Mouse (Mus musculus): Measurements from ENCODE around the gene Minpp1.

The Minpp1 gene

GRCm38 (mm10) chr19:32527139-32527538, 41.6 kb downstream of the Minpp1 start:
- no peak for DNase-seq (ENCODE audit: low read depth, low spot score)

DNA sequence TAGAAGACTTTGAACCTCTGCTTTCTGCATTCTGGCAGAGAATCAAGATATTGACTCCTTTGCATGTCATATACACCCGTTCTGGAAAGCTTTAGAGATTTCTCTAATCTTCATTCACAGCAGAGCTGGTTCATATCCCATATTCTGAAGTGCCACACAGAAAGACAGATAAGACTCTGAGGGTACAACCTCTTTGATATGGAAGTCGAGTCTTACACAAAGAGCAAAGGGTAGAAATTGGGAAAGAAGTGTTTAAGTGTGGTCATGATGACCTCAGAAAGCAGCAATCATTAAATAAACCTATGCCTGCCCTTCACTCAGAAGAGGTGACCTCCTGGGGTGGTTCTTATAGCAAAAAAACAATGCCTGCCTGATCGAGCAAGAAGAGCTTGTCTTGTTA, 43.2 kb downstream of the Minpp1 start:
- DNase-seq (ENCODE audit: low read depth, low spot score): no peak

DNA sequence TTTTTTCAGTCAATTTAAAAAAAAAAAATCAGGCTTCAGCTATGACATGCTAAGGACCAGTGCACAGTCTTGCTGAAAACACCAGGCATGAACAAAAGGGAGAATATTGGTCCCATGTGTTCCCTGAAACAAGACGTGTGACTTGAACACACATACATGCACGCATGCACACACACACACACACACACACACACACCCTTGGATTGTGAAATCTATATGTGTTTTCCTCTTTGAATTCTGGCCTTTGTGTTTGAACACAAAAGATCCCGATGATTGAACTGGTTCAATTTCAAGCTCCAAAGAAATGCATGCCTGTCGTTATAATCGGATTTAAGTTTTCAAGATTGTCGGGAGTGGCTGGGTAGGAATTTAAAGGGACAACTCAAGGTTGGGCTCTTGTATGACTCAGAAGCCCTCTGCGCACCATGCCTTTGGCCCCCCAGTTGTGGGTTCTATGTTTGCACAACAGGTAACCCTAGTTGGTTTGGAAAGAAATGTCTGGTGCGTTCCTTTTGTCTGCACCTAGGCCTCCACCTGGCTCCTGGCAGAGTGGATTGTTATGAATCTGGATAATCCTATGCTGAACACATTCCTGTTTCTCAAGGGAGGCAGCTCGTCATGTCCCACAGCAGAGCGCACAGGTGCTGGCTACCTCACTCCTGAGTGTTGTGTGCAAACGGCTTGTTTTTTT, 43.8 kb downstream of the Minpp1 start:
- DNase-seq (ENCODE audit: low read depth, low spot score): no peak

- no peak for DNase-seq (ENCODE audit: low read depth, low spot score)
Measured at GRCm38 (mm10) chr19:32530296-32530695, 44.7 kb downstream of the Minpp1 start.

DNA sequence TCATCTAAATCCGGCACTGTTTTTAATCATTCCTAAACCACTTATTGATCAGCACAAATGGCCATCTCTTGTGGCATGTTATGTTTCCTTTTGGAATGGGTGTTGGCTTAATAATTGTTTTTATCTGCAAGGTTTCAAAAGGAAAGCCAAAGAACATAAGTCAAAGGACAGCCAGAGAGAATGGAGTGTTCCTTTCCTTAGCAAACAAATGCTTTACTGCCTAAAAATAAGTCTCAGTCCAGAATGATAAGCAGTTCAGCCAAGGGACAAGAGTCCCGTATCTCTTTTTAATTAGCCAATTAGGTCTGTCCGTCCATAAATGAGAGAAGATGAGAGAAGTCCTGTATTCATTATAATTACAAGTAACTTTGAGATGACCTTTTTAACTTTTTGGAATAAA, 46.8 kb downstream of the Minpp1 start:
- no peak for DNase-seq (ENCODE audit: low read depth, low spot score)

DNA sequence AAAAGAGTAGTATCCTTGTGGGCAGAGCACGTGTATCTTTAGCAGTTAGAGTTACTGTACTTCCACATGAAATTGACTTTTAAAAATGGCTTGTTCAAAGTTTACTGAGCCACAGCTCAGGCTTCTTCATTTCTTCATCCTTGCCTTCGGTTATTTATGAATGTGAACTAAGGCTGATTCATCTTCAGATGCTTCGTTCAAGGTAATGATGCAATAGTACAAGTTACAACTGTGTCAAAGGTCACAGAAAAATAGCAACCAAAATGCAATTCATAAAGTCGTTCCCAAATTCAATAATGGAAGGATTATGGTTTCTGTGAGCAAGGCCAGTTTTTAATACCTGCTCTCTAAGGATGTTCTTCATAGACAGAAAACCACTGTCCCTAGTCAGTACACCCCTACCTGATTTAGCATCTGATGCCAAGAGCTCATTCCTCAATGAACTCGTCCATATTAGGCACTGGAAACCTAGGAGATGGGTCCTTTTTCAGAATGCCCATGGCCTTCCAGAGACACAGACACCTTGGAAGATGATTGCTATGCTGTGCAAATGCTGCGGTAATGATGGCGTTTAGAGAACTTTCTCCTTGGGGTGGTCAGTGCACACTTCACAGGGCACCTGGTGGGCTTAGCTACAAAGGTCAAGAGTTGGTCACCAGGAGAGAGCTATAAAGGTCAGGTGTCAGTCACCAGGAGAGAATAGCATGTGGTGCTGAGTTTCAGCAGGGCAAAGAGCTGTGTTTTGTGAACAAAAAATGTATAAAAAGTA, 47.4 kb downstream of the Minpp1 start:
- DNase-seq (ENCODE audit: low read depth, low spot score): no peak

- DNase-seq (ENCODE audit: low read depth, low spot score): no peak
Measured at GRCm38 (mm10) chr19:32534887-32535286, 49.3 kb downstream of the Minpp1 start.

DNA sequence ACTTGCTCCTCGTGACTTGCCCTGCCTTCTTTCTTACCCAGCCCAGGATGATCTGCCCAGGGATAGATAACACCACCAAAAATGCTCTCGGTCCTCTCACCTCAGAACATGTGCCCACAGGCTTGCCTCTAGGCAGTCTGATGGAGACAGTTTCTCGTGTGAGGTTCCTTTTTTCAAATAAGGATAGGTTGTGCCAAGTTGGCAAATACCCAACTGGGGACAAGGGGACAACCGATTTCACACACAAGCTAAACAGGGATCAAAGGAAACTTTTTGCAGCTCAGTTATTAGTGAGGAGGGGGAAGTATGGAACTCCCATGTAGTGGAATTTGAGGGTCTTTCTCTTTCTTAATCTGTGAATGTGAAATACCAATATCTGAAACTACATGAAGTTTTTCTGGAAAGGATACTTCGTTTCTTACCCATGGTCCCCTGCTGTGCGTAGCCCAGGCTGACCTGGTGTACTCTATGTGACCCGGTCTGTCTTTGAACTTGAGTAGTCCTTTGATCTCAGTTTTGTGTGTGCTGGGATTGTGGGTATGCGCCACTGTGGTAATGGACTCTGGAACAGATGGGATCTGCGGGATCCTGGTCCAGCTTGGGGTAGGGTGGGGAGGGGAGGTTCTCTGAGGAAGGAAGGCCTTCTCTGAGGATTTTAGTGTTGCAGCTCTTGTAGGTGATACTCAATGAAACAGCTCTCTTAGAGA, 57.4 kb downstream of the Minpp1 start:
- no peak for DNase-seq (ENCODE audit: low read depth, low spot score)

GRCm38 (mm10) chr19:32547396-32547795, 61.8 kb downstream of the Minpp1 start:
- DNase-seq (ENCODE audit: low read depth, low spot score): no peak

GRCm38 (mm10) chr19:32548202-32548601, 62.6 kb downstream of the Minpp1 start:
- no peak for DNase-seq (ENCODE audit: low read depth, low spot score)

GRCm38 (mm10) chr19:32550446-32550845, 64.9 kb downstream of the Minpp1 start:
- DNase-seq (ENCODE audit: low read depth, low spot score): no peak

DNA sequence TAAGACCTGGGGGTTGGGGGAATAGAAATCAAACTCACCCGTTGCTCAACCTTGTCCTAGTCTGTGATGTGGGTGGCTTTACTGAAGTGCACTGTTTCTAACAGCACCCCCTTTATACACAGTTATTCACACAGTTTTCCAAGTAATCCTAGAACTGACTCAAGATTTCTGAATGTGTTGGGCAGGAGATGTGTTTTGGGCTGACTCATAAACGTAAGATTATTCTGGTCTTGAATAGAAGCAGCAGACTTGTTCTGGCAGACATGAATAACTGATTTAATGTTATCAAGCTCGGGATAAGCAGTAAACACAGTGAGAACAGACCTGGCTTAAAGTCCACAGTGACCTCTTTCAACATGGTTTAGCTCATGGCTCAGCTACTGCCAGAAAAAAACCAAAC, 65.9 kb downstream of the Minpp1 start:
- no peak for DNase-seq (ENCODE audit: low read depth, low spot score)

GRCm38 (mm10) chr19:32552106-32552505, 66.5 kb downstream of the Minpp1 start:
- no peak for DNase-seq (ENCODE audit: low read depth, low spot score)

DNA sequence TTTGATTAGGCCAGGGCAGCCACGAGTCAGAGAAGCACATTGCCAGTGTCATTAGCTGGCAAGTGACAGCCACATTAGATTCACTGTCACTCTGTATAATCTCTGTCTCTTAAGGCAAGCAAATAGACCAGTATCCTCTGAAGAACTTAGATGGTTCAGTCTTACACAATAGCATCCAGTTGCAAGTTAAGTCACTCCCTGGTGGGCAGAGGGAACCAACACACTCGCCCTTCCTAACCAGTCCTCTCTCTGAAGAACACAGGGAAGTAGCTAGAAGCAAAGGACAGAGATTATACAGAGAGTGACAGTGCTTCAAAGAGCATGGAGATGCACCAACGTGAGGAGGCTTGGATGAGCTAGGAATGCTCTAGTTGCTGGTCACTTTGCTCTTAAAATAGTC, 67.7 kb downstream of the Minpp1 start:
- DNase-seq (ENCODE audit: low read depth, low spot score): no peak

DNA sequence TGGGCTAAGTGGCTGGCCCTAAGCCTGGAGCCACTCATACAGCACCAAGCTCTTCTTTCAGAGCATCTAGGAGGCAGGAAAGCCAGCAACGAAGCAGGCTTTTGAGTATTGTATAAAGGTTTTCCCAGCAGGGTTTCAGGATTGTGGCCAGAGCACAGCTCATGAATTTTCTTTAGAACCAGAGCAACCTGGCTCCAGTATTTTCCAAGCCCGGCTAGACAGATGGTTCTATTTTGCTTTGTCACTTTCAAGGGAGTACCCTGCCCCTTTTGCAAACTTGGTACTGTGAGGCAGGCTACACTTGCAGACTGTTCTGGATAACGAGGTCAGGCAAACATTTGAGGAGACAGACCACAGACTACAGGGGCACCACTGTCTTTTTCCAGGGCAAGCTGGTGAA, 69.7 kb downstream of the Minpp1 start:
- no peak for DNase-seq (ENCODE audit: low read depth, low spot score)
